Mouse (Mus musculus): ENCODE measurements around the gene Armc12.

DNA sequence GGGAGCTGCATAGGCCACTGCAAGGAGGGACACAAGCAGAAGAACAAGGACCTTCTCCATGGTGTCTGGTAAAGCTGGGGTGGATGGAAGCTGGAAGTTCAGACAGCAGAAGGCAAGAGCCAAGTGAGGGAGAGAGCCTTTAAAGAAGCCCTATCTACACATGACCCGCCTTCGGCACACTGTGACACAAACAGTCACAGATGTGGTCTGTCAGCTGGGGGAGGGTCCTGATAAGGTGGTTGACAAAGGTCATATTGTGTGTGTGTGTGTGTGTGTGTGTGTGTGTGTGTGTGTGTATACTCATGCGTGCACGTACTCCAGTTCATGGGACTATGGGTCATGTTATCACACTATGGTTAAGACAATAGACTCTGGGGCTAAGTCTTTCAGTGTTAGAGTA lies 30.0 kb downstream of the Armc12 start, which contains the start of gene Clps:
- TF ChIP-seq EP300 (IDR thresholded peaks at IDR 0.05; ENCODE audit: low read depth) (no peak), CTCF (IDR thresholded peaks at IDR 0.05; ENCODE audit: low read depth) (no peak)
